Mouse (Mus musculus): ENCODE measurements around the gene Bak1. TPM values are rescaled to one million over a fixed set of nuclear protein-coding genes. Genes with fewer than 3 reads are reported as not detected.

Gene Bak1
- 27.1 and 32.5 TPM in 2 replicates for total RNA-seq (2017)

GRCm38 (mm10) chr17:27028909-27029308 lies at the start of gene Bak1:
Gene Bak1, minus strand, starts transcription at chr17:27029009.
- no peak for ATAC-seq (ENCODE audit: extremely low read depth, insufficient number of reproducible peaks, low FRiP score, poor library complexity, severe bottlenecking)

- ATAC-seq (ENCODE audit: extremely low read depth, insufficient number of reproducible peaks, low FRiP score, poor library complexity, severe bottlenecking), result no peak
These were observed 49.7 kb upstream of the Bak1 start for GRCm38 (mm10) chr17:27078499-27078898.

- no peak for ATAC-seq (ENCODE audit: extremely low read depth, insufficient number of reproducible peaks, low FRiP score, poor library complexity, severe bottlenecking)
These were observed 49.1 kb upstream of the Bak1 start for GRCm38 (mm10) chr17:27077920-27078319.

GRCm38 (mm10) chr17:27077133-27077532 lies 48.3 kb upstream of the Bak1 start:
- no peak for ATAC-seq (ENCODE audit: extremely low read depth, insufficient number of reproducible peaks, low FRiP score, poor library complexity, severe bottlenecking)

GRCm38 (mm10) chr17:27074849-27075745 lies 46.3 kb upstream of the Bak1 start:
- no peak for ATAC-seq (ENCODE audit: extremely low read depth, insufficient number of reproducible peaks, low FRiP score, poor library complexity, severe bottlenecking)

GRCm38 (mm10) chr17:27074236-27074635 lies 45.4 kb upstream of the Bak1 start:
- peak; percentile 58 for ATAC-seq (ENCODE audit: extremely low read depth, insufficient number of reproducible peaks, low FRiP score, poor library complexity, severe bottlenecking)

GRCm38 (mm10) chr17:27073778-27074177 lies 45.0 kb upstream of the Bak1 start:
- no peak for ATAC-seq (ENCODE audit: extremely low read depth, insufficient number of reproducible peaks, low FRiP score, poor library complexity, severe bottlenecking)

GRCm38 (mm10) chr17:27073126-27073525 lies 44.3 kb upstream of the Bak1 start:
- no peak for ATAC-seq (ENCODE audit: extremely low read depth, insufficient number of reproducible peaks, low FRiP score, poor library complexity, severe bottlenecking)

GRCm38 (mm10) chr17:27072363-27072762 lies 43.6 kb upstream of the Bak1 start:
- ATAC-seq (ENCODE audit: extremely low read depth, insufficient number of reproducible peaks, low FRiP score, poor library complexity, severe bottlenecking), result no peak

GRCm38 (mm10) chr17:27071630-27072029 lies 42.8 kb upstream of the Bak1 start:
- ATAC-seq (ENCODE audit: extremely low read depth, insufficient number of reproducible peaks, low FRiP score, poor library complexity, severe bottlenecking), result no peak

GRCm38 (mm10) chr17:27070913-27071312 lies 42.1 kb upstream of the Bak1 start:
- ATAC-seq (ENCODE audit: extremely low read depth, insufficient number of reproducible peaks, low FRiP score, poor library complexity, severe bottlenecking), result no peak

- no peak for ATAC-seq (ENCODE audit: extremely low read depth, insufficient number of reproducible peaks, low FRiP score, poor library complexity, severe bottlenecking)
These were observed 40.3 kb upstream of the Bak1 start for GRCm38 (mm10) chr17:27069071-27069470.

- ATAC-seq (ENCODE audit: extremely low read depth, insufficient number of reproducible peaks, low FRiP score, poor library complexity, severe bottlenecking), result no peak
These were observed 37.3 kb upstream of the Bak1 start for GRCm38 (mm10) chr17:27066065-27066464.

- ATAC-seq (ENCODE audit: extremely low read depth, insufficient number of reproducible peaks, low FRiP score, poor library complexity, severe bottlenecking), result no peak
These were observed 35.4 kb upstream of the Bak1 start for GRCm38 (mm10) chr17:27064195-27064594.

GRCm38 (mm10) chr17:27063717-27064116 lies 34.9 kb upstream of the Bak1 start:
- no peak for ATAC-seq (ENCODE audit: extremely low read depth, insufficient number of reproducible peaks, low FRiP score, poor library complexity, severe bottlenecking)

- ATAC-seq (ENCODE audit: extremely low read depth, insufficient number of reproducible peaks, low FRiP score, poor library complexity, severe bottlenecking), result no peak
These were observed 33.9 kb upstream of the Bak1 start for GRCm38 (mm10) chr17:27062684-27063083.

GRCm38 (mm10) chr17:27061727-27062126 lies 32.9 kb upstream of the Bak1 start:
- no peak for ATAC-seq (ENCODE audit: extremely low read depth, insufficient number of reproducible peaks, low FRiP score, poor library complexity, severe bottlenecking)

GRCm38 (mm10) chr17:27060698-27061097 lies 31.9 kb upstream of the Bak1 start:
- no peak for ATAC-seq (ENCODE audit: extremely low read depth, insufficient number of reproducible peaks, low FRiP score, poor library complexity, severe bottlenecking)

- ATAC-seq (ENCODE audit: extremely low read depth, insufficient number of reproducible peaks, low FRiP score, poor library complexity, severe bottlenecking), result peak; percentile 21; the same call in 1 of the 2 replicates
These were observed 28.8 kb upstream of the Bak1 start for GRCm38 (mm10) chr17:27057517-27058055.

- peak; percentile 59 for ATAC-seq (ENCODE audit: extremely low read depth, insufficient number of reproducible peaks, low FRiP score, poor library complexity, severe bottlenecking)
These were observed 28.2 kb upstream of the Bak1 start, which contains the start of gene Itpr3 for GRCm38 (mm10) chr17:27056812-27057516. Gene Itpr3, plus strand, starts transcription at chr17:27057304.
